Mouse (Mus musculus): ENCODE measurements around the gene Cox10. TPM values are rescaled to one million over a fixed set of nuclear protein-coding genes. Genes with fewer than 3 reads are reported as not detected.

Cox10 gene
- polyA plus RNA-seq, 1 experiment from 2014 or later: 22.6 TPM

DNA sequence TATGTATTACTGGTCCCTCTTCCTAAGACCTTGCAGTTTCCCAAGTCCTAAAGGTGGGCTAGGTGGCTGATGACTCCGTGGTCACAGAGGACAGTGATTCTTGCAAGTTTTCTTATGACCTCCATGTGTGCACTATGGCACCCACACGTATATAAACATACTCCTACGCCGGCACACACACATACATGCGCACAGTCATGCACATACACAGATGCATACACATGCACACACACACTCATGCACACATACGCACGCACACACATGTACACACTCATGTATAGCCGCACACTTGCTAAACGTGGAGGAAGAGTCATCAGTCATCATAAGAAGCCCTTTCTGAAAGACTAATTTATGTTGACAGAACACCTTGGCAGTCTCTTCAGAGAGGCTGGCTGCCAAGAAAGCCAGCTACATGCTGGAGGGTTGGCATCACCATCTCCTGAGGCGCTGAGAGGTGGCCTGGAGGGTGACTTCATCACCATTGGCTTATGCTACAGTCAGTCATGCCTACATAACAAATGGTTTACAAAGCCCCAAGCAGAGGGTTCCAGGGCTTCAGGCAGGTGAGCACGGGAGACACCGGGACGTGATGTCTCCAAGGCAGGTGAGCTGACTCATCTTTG is 135.9 kb downstream of the Cox10 start:
- H3K27ac ChIP-seq (replicated peaks): no peak overlapping the region
- no peaks in the 10 kb centered on the region for H3K9me3 ChIP-seq
- no peak overlapping the region for H3K4me2 ChIP-seq (replicated peaks)
- no peak for ATAC-seq (replicated peaks)
- no peaks in the 10 kb centered on the region for H3K27me3 ChIP-seq
- 88% methylated on average over 13 of the region's 13 CpGs for WGBS
- H3K4me3 ChIP-seq: no peak overlapping the region
- H3K9ac ChIP-seq (replicated peaks): no peak overlapping the region
- H3K4me1 ChIP-seq: 0 out of 2 replicates have a peak, but pooled peaks cover 5% of the 10 kb centered on the region
- H3K36me3 ChIP-seq: no peaks in the 10 kb centered on the region

DNA sequence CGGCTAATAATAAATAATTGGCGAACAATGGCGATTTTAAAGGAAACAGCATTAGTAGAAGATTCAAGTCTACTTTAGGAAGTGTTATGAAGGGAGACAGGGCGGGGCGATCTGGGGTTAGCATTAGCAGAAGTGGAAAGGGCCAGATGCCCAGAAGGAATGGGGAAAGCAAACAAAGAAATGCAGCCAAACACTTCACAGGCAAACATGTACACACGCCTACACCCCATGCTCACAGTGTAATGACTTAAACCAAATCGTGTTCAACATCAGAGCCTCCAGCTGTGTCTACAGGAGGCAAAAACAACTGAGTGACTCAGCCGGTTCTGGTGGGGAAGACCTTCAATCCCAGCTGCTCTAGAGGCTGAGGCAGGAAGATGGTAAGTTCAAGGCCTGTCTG is 137.1 kb downstream of the Cox10 start:
- H3K4me1 ChIP-seq: 0 out of 2 replicates have a peak, but pooled peaks cover 4% of the 10 kb centered on the region
- no peak overlapping the region for H3K4me3 ChIP-seq
- no peak overlapping the region for H3K27ac ChIP-seq (replicated peaks)
- no peaks in the 10 kb centered on the region for H3K36me3 ChIP-seq
- ATAC-seq (replicated peaks): no peak
- no peak overlapping the region for H3K9ac ChIP-seq (replicated peaks)
- 83% methylated on average over 8 of the region's 8 CpGs for WGBS
- no peaks in the 10 kb centered on the region for H3K27me3 ChIP-seq
- no peaks in the 10 kb centered on the region for H3K9me3 ChIP-seq
- H3K4me2 ChIP-seq (replicated peaks): no peak overlapping the region

DNA sequence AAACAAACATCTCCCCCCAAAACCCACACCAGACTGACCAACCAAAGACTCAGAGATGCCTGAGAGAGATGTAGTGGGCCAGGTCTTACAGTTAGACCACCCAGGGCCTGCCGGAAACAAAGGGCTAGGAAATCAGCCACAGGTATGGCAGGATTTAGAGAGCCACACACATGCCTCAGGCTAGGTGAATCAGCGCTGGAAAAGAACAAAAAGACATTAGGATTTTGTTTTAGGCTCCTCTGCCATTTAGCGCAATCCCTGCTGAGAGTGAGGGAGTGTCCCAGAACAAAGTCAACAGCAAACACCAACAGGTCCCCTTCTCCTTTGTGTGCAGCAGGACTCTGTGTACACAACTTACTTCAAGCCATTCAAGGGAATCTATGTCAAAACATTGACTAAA is 142.6 kb downstream of the Cox10 start:
- 39% methylated on average over 3 of the region's 3 CpGs for WGBS
- no peaks in the 10 kb centered on the region for H3K36me3 ChIP-seq
- no peak overlapping the region for H3K9ac ChIP-seq (replicated peaks)
- ATAC-seq (replicated peaks): no peak
- no peaks in the 10 kb centered on the region; the same call in 1 of the 2 replicates for H3K27me3 ChIP-seq
- no peaks in the 10 kb centered on the region for H3K9me3 ChIP-seq
- no peak overlapping the region for H3K4me3 ChIP-seq
- H3K27ac ChIP-seq (replicated peaks): no peak overlapping the region
- H3K4me2 ChIP-seq (replicated peaks): no peak overlapping the region
- no peaks in the 10 kb centered on the region for H3K4me1 ChIP-seq

DNA sequence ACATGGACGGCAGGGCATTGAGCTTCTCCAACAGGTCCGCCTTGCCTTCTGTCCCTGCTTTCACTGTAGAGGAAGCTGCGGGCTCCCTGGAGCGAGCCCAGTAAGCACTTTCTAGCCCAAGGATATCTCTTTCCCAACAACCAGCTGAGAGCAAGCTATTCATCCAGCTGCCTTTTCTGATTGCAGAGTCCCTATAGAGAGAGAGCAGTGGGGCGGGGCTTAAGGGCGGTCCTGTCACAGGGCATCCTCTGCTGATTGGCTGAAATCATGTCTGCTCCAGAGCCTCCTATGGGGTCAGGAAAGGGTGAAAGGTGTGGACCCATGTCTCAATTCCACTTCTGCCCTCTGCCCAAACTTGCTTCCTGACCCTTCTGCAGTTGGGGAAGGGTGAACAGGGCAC is 152.4 kb downstream of the Cox10 start:
- Histone ChIP-seq H3K4me3 (no peak overlapping the region), H3K4me2 (replicated peaks) (no peak overlapping the region), H3K27me3 (peaks cover 50% of the 10 kb centered on the region), H3K36me3 (no peaks in the 10 kb centered on the region), H3K9ac (replicated peaks) (no peak overlapping the region), H3K4me1 (peaks cover 24% of the 10 kb centered on the region), H3K9me3 (no peaks in the 10 kb centered on the region), H3K27ac (replicated peaks) (no peak overlapping the region)
- ATAC-seq (replicated peaks): no peak
- WGBS: 79% methylated on average over 6 of the region's 6 CpGs

DNA sequence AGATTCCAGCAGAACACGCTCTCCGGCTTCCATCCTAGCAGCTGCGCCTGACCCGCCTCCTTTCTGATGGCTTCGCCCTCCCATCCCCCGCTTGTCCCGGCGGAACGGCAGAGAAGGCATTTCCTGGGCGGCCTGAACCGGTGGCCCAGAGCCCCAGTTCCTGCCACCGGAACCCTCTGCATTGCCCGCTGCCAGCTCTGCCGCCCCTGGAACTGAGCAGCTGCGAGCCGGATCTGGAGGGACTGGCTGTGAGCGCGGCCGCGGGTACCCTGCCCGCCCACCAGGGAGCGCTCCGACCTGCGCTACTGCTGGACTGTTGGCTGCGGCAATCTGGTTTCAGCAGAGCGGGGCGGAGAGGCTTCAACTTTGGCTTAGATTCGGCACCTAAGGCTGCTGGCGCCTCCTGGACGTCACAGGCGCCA is 154.1 kb downstream of the Cox10 start:
- H3K27me3 ChIP-seq: peaks cover 66% of the 10 kb centered on the region
- WGBS: under 1% methylated on average over 31 of the region's 31 CpGs

DNA sequence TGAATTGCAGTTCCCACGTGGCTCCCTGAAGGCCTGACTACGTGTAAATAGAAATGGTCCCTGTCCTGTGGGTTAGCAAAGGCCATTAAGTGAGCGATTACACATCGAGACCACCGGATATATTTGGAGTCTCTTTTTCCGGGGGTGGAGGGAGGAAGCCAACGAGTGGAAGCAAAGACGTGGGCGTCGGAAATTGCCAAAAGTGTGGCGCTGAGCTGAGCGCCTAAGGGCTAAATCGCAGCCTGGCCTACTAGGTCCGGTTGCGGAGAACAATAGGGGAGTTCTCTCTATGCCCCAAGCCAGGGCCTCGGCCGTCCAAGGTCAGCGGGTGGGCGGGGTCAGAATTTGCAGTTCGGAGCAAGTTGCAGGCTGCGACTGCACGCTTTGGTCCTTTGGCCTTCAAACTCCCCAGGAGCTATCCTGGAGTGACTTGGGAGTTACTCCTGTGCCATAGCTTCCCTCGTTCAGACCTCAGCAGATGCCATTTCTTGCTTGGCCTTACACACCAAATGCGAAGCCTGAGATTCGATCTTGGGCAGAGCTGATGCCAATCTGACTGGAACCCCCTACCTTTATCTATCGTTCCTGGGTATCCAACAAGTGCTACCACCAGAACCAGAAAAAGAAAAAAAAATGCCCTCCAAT is 154.9 kb downstream of the Cox10 start:
- Histone ChIP-seq H3K9me3 (no peaks in the 10 kb centered on the region), H3K27me3 (peaks cover 74% of the 10 kb centered on the region), H3K9ac (replicated peaks) (no peak overlapping the region), H3K4me2 (replicated peaks) (no peak overlapping the region), H3K36me3 (no peaks in the 10 kb centered on the region), H3K4me1 (peaks cover 49% of the 10 kb centered on the region), H3K4me3 (no peak overlapping the region), H3K27ac (replicated peaks) (no peak overlapping the region)
- no peak for ATAC-seq (replicated peaks)
- 3% methylated on average over 26 of the region's 26 CpGs for WGBS

More for the DNA sequence above, 154.1 kb downstream of the Cox10 start:
- no peak overlapping the region for H3K9ac ChIP-seq (replicated peaks)
- peak overlapping the region; percentile 23 for H3K4me3 ChIP-seq
- no peak overlapping the region for H3K27ac ChIP-seq (replicated peaks)
- peak overlapping the region; percentile 39 for H3K4me2 ChIP-seq (replicated peaks)
- H3K9me3 ChIP-seq: no peaks in the 10 kb centered on the region
- ATAC-seq (replicated peaks): no peak
- H3K36me3 ChIP-seq: no peaks in the 10 kb centered on the region
- peaks cover 41% of the 10 kb centered on the region for H3K4me1 ChIP-seq

DNA sequence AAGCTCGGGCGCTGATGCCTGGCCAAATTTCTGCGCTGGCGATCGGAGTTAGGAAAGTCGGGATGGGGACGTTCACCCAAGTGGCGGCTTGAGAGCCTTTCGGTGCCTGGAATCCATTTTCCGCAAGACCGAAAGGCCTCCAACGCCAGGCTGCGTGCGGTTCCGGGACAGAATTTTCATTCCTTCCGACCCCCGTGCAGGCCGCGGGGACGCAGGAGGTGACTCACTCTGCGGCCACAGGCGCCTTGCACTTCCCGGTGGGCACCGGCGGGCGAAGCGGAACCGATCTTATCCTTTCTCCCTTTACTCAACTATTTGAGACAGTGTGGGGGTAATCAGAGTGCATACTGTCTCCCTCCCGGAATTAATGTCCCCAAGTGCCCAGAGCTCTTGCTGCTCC is 155.9 kb downstream of the Cox10 start:
- WGBS: 2% methylated on average over 29 of the region's 29 CpGs
- H3K9ac ChIP-seq (replicated peaks): no peak overlapping the region

DNA sequence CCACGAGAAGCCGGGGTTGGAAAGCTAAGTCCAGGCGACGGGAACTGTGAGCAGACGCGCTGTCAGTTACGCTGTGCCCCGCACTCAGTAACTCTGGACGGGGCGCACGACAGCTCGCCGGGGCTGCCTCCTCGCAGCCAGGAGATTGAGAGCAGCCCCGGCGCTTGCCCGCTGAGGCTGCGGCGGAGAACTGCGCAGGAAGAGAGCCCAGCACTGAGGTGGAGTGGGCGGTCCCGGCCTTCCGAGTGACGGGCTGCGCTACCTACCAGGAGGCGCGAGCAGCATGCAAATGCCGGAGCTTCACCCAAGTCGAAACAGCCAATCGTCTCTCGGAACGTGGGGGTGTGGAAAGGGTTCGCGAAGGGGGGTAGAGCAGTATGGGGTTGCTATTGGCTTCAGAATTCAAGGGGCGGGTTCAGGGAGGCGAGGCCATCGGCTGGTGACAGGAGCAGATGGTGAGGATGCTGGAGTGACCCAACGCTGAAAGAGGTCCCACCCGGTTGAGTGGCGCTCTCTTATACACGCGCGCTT is 157.1 kb downstream of the Cox10 start, which contains the start of gene Hs3st3b1:
Gene Hs3st3b1, minus strand, starts transcription at position 200 of the 531 bp plus-strand sequence.
- Histone ChIP-seq H3K9me3 (no peaks in the 10 kb centered on the region), H3K36me3 (no peaks in the 10 kb centered on the region), H3K4me3 (peak within 1 kb of the TSS; percentile 48), H3K4me2 (replicated peaks) (peak within 1 kb of the TSS; percentile 92), H3K27ac (replicated peaks) (peak within 1 kb of the TSS; percentile 3; the same call in 1 of the 2 replicates), H3K9ac (replicated peaks) (peak within 1 kb of the TSS; percentile 41), H3K4me1 (peaks cover 53% of the 10 kb centered on the region), H3K27me3 (peaks cover 83% of the 10 kb centered on the region)
- ATAC-seq (replicated peaks): peak; percentile 96
- WGBS: under 1% methylated on average over 43 of the region's 43 CpGs

More for the DNA sequence above, 155.9 kb downstream of the Cox10 start:
- peak overlapping the region; percentile 35 for H3K4me2 ChIP-seq (replicated peaks)
- no peaks in the 10 kb centered on the region for H3K9me3 ChIP-seq
- H3K4me3 ChIP-seq: peak overlapping the region; percentile 23
- H3K27me3 ChIP-seq: peaks cover 84% of the 10 kb centered on the region
- H3K4me1 ChIP-seq: peaks cover 53% of the 10 kb centered on the region
- no peak overlapping the region for H3K27ac ChIP-seq (replicated peaks)
- ATAC-seq (replicated peaks): no peak
- no peaks in the 10 kb centered on the region for H3K36me3 ChIP-seq

DNA sequence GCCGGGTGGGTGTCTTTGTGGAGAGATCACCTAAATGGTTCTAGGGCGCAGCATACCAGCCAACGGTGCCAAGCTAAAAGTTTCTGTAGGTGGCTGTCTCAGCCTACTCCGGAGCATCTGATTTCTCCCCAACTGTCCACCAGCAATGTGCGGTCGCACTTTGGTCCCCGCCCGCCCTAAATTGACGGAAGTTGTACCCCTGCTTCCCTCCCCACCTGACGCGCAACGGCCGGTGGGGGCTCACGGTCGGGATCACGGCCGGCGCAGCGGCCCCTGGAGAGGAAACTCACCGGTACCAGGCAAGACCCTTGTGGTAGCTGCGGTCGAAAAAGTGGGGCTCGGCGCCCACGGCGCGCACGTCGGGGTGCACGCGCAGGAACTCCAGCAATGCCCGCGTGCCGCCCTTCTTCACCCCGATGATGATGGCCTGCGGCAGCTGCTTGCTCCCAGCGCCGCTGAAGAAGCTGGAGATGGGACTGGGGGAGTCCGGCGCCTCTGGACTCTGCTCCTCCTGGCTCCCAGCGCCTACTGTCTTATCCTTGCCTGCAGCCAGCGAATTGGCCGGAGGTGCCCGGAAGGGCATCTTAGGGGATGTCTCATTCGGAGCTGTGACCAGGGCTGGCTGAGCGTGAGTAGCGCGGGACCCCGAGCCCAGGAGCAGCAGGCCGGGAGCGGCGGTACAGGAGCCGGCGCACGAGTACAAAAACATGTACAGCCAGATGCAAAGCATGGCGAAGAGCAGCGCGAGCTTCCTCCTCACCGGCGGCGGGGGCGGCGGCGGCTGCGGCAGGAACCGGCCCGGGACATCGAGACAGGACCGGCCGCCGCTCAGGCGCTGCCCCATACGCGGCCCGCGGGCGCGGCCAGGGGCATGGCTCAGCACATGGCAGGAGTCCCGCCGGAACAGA is 158.0 kb downstream of the Cox10 start:
- Histone ChIP-seq H3K4me2 (replicated peaks) (peak overlapping the region; percentile 92), H3K36me3 (no peaks in the 10 kb centered on the region), H3K4me3 (peak overlapping the region; percentile 48), H3K27me3 (peaks cover 86% of the 10 kb centered on the region), H3K9me3 (no peaks in the 10 kb centered on the region), H3K27ac (replicated peaks) (peak overlapping the region; percentile 3; the same call in 1 of the 2 replicates), H3K4me1 (peaks cover 53% of the 10 kb centered on the region), H3K9ac (replicated peaks) (peak overlapping the region; percentile 41)
- WGBS: under 1% methylated on average over 73 of the region's 80 CpGs
- 0 out of 2 replicates have a peak, but pooled peaks have one; percentile 1 for ATAC-seq (replicated peaks)

DNA sequence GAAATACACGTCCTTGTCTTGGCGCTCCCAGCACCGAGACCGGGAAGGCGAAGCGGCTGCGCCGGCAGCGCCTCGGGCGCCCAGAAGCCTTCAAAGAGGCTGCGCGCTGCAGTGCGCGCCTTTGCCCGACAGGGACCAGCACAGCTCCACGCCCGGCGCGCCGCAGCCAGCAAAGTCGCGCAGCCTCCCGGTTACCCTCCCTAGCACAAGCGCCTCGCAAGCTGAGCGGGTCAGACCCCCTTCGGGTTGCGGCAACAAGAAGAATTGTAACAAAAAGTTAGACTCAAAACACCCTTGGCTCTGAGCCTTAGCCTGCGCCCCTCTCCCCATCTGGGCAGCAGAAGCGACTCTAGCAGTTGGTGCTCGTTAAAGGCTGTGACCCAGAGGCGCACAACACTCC is 158.7 kb downstream of the Cox10 start:
- H3K36me3 ChIP-seq: no peaks in the 10 kb centered on the region
- no peaks in the 10 kb centered on the region for H3K9me3 ChIP-seq
- under 1% methylated on average over 33 of the region's 33 CpGs for WGBS
- no peak overlapping the region for H3K27ac ChIP-seq (replicated peaks)
- peak overlapping the region; percentile 48 for H3K4me3 ChIP-seq
- H3K9ac ChIP-seq (replicated peaks): peak overlapping the region; percentile 44
- peaks cover 53% of the 10 kb centered on the region for H3K4me1 ChIP-seq
- H3K4me2 ChIP-seq (replicated peaks): peak overlapping the region; percentile 92
- peaks cover 85% of the 10 kb centered on the region for H3K27me3 ChIP-seq
- peak; percentile 72 for ATAC-seq (replicated peaks)

DNA sequence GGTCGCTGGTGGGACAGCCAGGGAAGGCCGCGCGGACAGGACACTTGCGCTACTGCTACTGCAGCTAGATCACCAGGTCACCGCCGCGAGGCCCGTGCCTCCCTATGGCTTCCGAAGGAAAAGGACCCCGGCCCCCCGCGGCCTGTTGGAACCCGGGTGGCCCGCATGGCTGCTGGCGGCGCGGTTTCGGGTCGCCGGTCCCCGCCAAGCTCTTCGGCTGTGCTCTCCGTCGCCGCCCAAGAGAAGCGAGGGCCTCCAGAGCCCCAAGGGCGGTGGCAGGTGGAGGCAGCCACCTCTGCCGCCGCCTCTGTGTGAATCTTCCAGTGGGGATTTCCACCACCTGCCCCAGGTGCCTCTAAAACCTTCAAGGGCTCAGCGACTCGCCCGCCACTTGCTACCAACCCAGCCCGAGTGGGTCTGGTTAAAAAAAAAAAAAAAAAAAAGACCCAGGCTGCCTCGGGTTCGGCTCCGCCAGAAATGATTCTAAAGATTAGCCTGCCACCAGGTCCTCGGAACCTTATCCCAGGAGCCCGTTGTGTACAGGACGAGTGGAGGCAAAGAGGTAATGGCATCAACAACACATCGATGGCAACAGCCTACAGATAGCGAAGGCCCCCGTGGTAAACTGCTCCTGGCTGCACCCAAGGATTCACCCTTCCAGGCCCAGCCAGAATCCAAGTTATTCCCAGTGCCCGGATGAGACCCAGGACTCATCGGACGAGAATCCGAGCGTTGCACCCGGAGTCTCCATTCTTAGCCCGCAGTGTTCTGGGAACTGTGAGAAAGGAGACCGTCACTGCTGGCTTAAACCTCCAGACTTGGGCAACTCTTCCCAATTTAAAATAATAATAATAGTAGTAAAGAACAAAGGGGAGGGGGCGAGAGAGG is 159.8 kb downstream of the Cox10 start:
- 2% methylated on average over 52 of the region's 52 CpGs for WGBS
- Histone ChIP-seq H3K4me1 (peaks cover 50% of the 10 kb centered on the region), H3K4me3 (peak overlapping the region; percentile 48), H3K9ac (replicated peaks) (peak overlapping the region; percentile 44), H3K36me3 (no peaks in the 10 kb centered on the region), H3K27ac (replicated peaks) (no peak overlapping the region), H3K27me3 (peaks cover 85% of the 10 kb centered on the region), H3K4me2 (replicated peaks) (peak overlapping the region; percentile 92), H3K9me3 (no peaks in the 10 kb centered on the region)
- ATAC-seq (replicated peaks): no peak

Data from forebrain, embryonic 15.5 days (tissue).